Mouse (Mus musculus) R1 (cell line): ENCODE results near the gene Nr1d1.
"Not testable (repeated sequence)": the region's sequence is repeated elsewhere in the genome, so short reads cannot be mapped to it uniquely, and the experiment has no call there.

Experiments
- DNase-seq: peaks from one replicate; pipeline ENCODE4 v3.0.0-alpha.2; 2018; ENCODE audit warnings: low read depth, low spot score

The Nr1d1 gene

GRCm38 (mm10) chr11:98737220-98737619, 37.9 kb downstream of the Nr1d1 start:
- DNase-seq: not testable (repeated sequence)

DNA sequence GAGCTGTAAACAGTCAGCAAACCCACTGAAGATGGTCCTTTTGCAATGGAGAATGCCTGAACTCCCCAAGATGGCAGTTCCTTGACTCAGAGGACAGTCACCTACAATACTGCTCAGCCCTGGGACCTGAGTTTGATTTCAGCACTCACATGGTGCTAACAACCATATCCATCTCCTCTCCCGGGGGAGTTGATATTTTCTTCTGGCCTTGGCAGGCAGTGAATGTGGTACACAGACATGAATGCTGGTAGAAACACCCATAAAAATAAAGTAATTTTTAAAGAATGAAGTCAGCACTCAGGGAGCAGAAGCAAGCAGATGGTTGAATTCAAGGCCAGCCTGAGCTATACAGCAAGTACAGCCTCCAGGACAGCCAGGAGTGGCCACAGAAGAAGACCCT, 39.0 kb downstream of the Nr1d1 start:
- no peak for DNase-seq

DNA sequence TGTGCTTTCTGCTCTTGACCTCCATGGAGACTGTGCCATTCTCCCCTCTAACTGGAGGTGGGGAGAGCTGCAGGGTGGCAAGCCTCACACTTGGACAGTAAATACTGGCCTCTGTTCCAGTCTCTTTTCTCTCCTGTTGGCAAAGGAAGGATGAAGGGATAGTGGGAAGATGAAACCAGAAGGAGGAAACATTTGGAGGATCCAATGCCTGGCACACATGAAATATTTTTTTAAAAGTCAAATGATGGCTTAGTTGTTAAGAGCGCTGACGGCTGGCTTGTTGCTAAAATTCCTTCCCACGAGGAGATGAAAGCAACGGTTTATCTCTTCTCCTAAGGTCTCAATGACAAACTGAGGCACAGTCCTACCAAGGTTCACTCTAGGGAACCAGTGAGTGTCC, 40.0 kb downstream of the Nr1d1 start:
- DNase-seq: no peak

DNA sequence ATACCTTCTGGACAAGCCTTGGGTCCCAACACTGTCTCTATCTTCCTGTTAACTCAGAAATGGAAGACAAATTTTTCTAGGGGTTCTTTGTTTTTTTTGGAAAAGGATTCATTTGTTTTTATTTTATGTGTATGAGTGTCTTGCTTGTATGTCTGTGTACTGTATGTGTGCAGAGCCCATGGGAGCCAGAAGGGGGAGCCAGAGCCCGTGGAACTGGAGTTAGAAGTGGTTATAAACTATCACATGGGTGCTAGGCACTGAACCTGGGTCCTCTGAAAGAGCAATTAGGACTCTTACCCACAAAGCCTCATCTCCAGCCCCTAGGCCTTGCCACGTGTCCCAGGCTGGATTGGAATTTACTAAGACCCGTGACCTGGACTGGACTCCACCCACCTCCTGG, 41.1 kb downstream of the Nr1d1 start:
- peak; percentile 65 for DNase-seq

GRCm38 (mm10) chr11:98731134-98731533, 44.0 kb downstream of the Nr1d1 start:
- no peak for DNase-seq

GRCm38 (mm10) chr11:98730727-98731126, 44.4 kb downstream of the Nr1d1 start:
- DNase-seq: no peak

GRCm38 (mm10) chr11:98729119-98729588, 46.0 kb downstream of the Nr1d1 start, which contains the start of gene Med24:
TSS of gene Med24 (minus strand) at chr11:98729435.
- DNase-seq: peak; percentile 96

DNA sequence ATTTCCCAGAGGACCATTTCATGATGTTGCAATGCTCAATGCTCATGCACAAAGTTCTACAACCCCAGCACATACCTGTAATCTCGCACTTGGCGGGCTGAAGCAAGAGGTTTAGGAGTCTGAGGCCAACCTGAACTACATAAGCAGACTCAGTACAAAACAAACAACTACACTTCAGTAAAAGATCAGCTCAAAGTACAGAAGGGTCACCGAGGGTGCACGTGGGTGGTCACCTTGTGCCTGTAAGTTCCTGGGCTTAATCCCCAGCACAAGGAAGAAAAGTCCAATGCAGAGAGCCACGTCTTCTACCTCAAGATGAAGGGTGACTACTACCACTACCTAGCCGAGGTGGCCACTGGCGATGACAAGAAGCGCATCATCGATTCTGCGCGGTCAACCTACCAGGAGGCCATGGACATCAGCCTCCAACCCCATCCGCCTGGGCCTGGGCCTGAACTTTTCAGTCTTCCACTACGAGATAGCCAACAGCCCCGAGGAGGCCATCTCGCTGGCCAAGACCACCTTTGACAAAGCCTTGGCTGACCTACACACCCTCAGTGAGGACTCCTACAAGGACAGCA, 49.1 kb downstream of the Nr1d1 start:
- DNase-seq: no peak

- DNase-seq: no peak
These were observed 52.0 kb downstream of the Nr1d1 start for GRCm38 (mm10) chr11:98723098-98723497.

GRCm38 (mm10) chr11:98721458-98722226, 53.5 kb downstream of the Nr1d1 start:
- peak; percentile 37 for DNase-seq

DNA sequence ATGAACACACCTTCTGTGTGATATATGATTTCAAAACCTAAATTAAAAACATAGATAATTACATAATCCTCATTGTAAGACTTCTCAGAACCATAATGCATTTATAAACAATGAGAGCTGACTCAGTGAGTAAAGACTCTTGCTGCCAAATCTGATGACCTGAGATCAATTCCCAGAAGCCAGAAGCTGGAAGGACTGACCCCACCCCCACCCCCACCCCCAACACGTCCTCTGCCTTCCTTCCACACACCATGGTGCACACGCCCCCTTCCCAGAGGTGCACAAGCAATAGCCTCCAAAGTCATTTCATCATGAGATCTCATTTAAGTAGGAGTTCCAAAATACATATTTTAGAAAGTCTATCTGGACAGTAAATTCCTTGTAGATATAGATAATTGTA, 54.4 kb downstream of the Nr1d1 start:
- DNase-seq: no peak
